Mouse (Mus musculus): ENCODE measurements around the gene Cdh24. TPM values are rescaled to one million over a fixed set of nuclear protein-coding genes. Genes with fewer than 3 reads are reported as not detected.

Cdh24 gene
- polyA plus RNA-seq, 1 experiment from 2014 or later: 10.5 TPM

DNA sequence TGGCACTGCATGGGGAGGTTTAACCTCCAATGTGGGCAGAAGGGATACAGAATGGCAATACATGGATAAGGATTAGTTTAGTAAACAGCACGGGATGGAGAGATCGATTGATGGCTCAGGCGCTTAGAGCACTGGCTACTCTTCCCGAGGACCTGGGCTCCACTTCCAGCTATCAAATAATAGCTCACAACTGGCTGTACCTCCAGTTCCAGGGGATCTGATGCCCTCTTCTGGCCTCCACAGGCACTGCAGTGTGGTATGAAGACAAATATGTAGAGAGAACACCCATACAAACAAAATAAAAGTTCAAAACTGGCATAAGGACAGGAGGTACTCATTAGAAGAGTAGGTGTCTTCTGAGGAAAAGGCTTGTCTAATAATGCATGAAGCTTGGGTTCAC is 28.2 kb upstream of the Cdh24 start:
- H3K4me1 ChIP-seq (replicated peaks; ENCODE audit: control insufficient read depth, insufficient read depth, low read length): no peaks in the 10 kb centered on the region
- no peak overlapping the region for H3K4me3 ChIP-seq (replicated peaks; ENCODE audit: low read length)
- 88% methylated on average over 4 of the region's 4 CpGs for WGBS
- peaks cover 79% of the 10 kb centered on the region for H3K36me3 ChIP-seq (replicated peaks; ENCODE audit: control insufficient read depth, insufficient read depth)
- H3K27ac ChIP-seq: no peak overlapping the region
- no peak overlapping the region for H3K4me2 ChIP-seq (replicated peaks)
- H3K9ac ChIP-seq: no peak overlapping the region
- no peak for DNase-seq (ENCODE audit: low spot score)
- no peaks in the 10 kb centered on the region for H3K27me3 ChIP-seq (ENCODE audit: control insufficient read depth, insufficient read depth, low read length)
- no peak for ATAC-seq (ENCODE audit: low FRiP score)
- no peaks in the 10 kb centered on the region for H3K9me3 ChIP-seq (ENCODE audit: control insufficient read depth, low read length)

GRCm38 (mm10) chr14:54664477-54665222 is 23.5 kb upstream of the Cdh24 start:
- no peaks in the 10 kb centered on the region for H3K9me3 ChIP-seq (ENCODE audit: control insufficient read depth, low read length)
- no peak overlapping the region for H3K4me3 ChIP-seq (replicated peaks; ENCODE audit: low read length)
- H3K4me2 ChIP-seq (replicated peaks): no peak overlapping the region
- H3K27ac ChIP-seq: no peak overlapping the region
- H3K27me3 ChIP-seq (ENCODE audit: control insufficient read depth, insufficient read depth, low read length): no peaks in the 10 kb centered on the region
- H3K36me3 ChIP-seq (replicated peaks; ENCODE audit: control insufficient read depth, insufficient read depth): peaks cover 96% of the 10 kb centered on the region
- H3K4me1 ChIP-seq (replicated peaks; ENCODE audit: control insufficient read depth, insufficient read depth, low read length): no peaks in the 10 kb centered on the region
- ATAC-seq (ENCODE audit: low FRiP score): no peak
- DNase-seq (ENCODE audit: low spot score): no peak
- H3K9ac ChIP-seq: no peak overlapping the region
- 91% methylated on average over 10 of the region's 10 CpGs for WGBS

- H3K9ac ChIP-seq: no peak overlapping the region
- ATAC-seq (ENCODE audit: low FRiP score): no peak
- H3K27ac ChIP-seq: no peak overlapping the region
- no peaks in the 10 kb centered on the region for H3K27me3 ChIP-seq (ENCODE audit: control insufficient read depth, insufficient read depth, low read length)
- no peaks in the 10 kb centered on the region for H3K9me3 ChIP-seq (ENCODE audit: control insufficient read depth, low read length)
- H3K4me1 ChIP-seq (replicated peaks; ENCODE audit: control insufficient read depth, insufficient read depth, low read length): no peaks in the 10 kb centered on the region
- no peak overlapping the region for H3K4me3 ChIP-seq (replicated peaks; ENCODE audit: low read length)
- 86% methylated on average over 2 of the region's 2 CpGs for WGBS
- no peak overlapping the region for H3K4me2 ChIP-seq (replicated peaks)
- peaks cover 99% of the 10 kb centered on the region for H3K36me3 ChIP-seq (replicated peaks; ENCODE audit: control insufficient read depth, insufficient read depth)
- no peak for DNase-seq (ENCODE audit: low spot score)
These were observed 18.8 kb upstream of the Cdh24 start for GRCm38 (mm10) chr14:54660009-54660408.

GRCm38 (mm10) chr14:54653496-54653895 is 12.3 kb upstream of the Cdh24 start:
- Histone ChIP-seq H3K27ac (peak overlapping the region; percentile 91), H3K27me3 (ENCODE audit: control insufficient read depth, insufficient read depth, low read length) (no peaks in the 10 kb centered on the region), H3K36me3 (replicated peaks; ENCODE audit: control insufficient read depth, insufficient read depth) (peaks cover 66% of the 10 kb centered on the region), H3K9me3 (ENCODE audit: control insufficient read depth, low read length) (no peaks in the 10 kb centered on the region), H3K4me1 (replicated peaks; ENCODE audit: control insufficient read depth, insufficient read depth, low read length) (peaks cover 19% of the 10 kb centered on the region), H3K4me2 (replicated peaks) (peak overlapping the region; percentile 93), H3K9ac (peak overlapping the region; percentile 91), H3K4me3 (replicated peaks; ENCODE audit: low read length) (peak overlapping the region; percentile 73)
- 2% methylated on average over 12 of the region's 12 CpGs for WGBS
- peak; percentile 88 for ATAC-seq (ENCODE audit: low FRiP score)
- DNase-seq (ENCODE audit: low spot score): peak; percentile 81

GRCm38 (mm10) chr14:54652787-54653186 is 11.6 kb upstream of the Cdh24 start:
- ATAC-seq (ENCODE audit: low FRiP score): no peak
- Histone ChIP-seq H3K4me2 (replicated peaks) (peak overlapping the region; percentile 93), H3K9me3 (ENCODE audit: control insufficient read depth, low read length) (no peaks in the 10 kb centered on the region), H3K4me1 (replicated peaks; ENCODE audit: control insufficient read depth, insufficient read depth, low read length) (peaks cover 19% of the 10 kb centered on the region), H3K4me3 (replicated peaks; ENCODE audit: low read length) (peak overlapping the region; percentile 73), H3K27me3 (ENCODE audit: control insufficient read depth, insufficient read depth, low read length) (no peaks in the 10 kb centered on the region), H3K9ac (peak overlapping the region; percentile 91), H3K27ac (peak overlapping the region; percentile 91), H3K36me3 (replicated peaks; ENCODE audit: control insufficient read depth, insufficient read depth) (peaks cover 66% of the 10 kb centered on the region)
- WGBS: 2% methylated on average over 7 of the region's 7 CpGs
- DNase-seq (ENCODE audit: low spot score): no peak

GRCm38 (mm10) chr14:54651556-54651955 is 10.4 kb upstream of the Cdh24 start:
- WGBS: 78% methylated on average over 4 of the region's 4 CpGs
- H3K9me3 ChIP-seq (ENCODE audit: control insufficient read depth, low read length): no peaks in the 10 kb centered on the region
- H3K36me3 ChIP-seq (replicated peaks; ENCODE audit: control insufficient read depth, insufficient read depth): peaks cover 66% of the 10 kb centered on the region
- no peak overlapping the region for H3K4me3 ChIP-seq (replicated peaks; ENCODE audit: low read length)
- no peaks in the 10 kb centered on the region for H3K27me3 ChIP-seq (ENCODE audit: control insufficient read depth, insufficient read depth, low read length)
- ATAC-seq (ENCODE audit: low FRiP score) (0 out of 2 replicates have a peak, but pooled peaks have one; percentile 3), DNase-seq (ENCODE audit: low spot score) (no peak)
- H3K27ac ChIP-seq: no peak overlapping the region
- H3K4me1 ChIP-seq (replicated peaks; ENCODE audit: control insufficient read depth, insufficient read depth, low read length): peaks cover 19% of the 10 kb centered on the region
- no peak overlapping the region for H3K9ac ChIP-seq
- H3K4me2 ChIP-seq (replicated peaks): peak overlapping the region; percentile 93

- Histone ChIP-seq H3K27ac (no peak overlapping the region), H3K4me2 (replicated peaks) (peak overlapping the region; percentile 93), H3K9ac (no peak overlapping the region), H3K9me3 (ENCODE audit: control insufficient read depth, low read length) (no peaks in the 10 kb centered on the region), H3K4me3 (replicated peaks; ENCODE audit: low read length) (no peak overlapping the region), H3K27me3 (ENCODE audit: control insufficient read depth, insufficient read depth, low read length) (no peaks in the 10 kb centered on the region), H3K36me3 (replicated peaks; ENCODE audit: control insufficient read depth, insufficient read depth) (peaks cover 66% of the 10 kb centered on the region), H3K4me1 (replicated peaks; ENCODE audit: control insufficient read depth, insufficient read depth, low read length) (peaks cover 19% of the 10 kb centered on the region)
- ATAC-seq (ENCODE audit: low FRiP score) (peak; percentile 34; the same call in 1 of the 2 replicates), DNase-seq (ENCODE audit: low spot score) (peak; percentile 95)
- 67% methylated on average over 23 of the region's 23 CpGs for WGBS
These were observed 9.7 kb upstream of the Cdh24 start for GRCm38 (mm10) chr14:54650621-54651454.

DNA sequence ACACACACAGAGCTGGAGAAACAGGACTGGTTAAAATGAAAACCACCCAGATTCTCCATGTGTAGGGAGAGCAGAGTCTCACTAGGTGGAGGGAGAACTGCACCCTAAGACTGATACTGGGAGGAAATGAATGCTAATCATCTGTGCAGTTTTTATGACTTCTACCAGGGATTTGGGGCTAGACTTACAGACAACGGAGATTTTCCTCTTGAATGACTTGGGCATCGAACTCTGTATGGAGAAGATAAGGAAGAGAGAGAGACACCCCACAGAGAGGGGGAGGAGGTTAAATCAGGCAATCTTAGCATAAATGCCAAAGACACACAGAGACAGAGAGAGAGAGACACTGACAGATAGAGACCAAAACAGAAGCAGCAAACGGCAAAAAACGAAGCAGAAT is 6.7 kb upstream of the Cdh24 start:
- DNase-seq (ENCODE audit: low spot score) (no peak), ATAC-seq (ENCODE audit: low FRiP score) (no peak)
- Histone ChIP-seq H3K9me3 (ENCODE audit: control insufficient read depth, low read length) (no peaks in the 10 kb centered on the region), H3K4me3 (replicated peaks; ENCODE audit: low read length) (no peak overlapping the region), H3K36me3 (replicated peaks; ENCODE audit: control insufficient read depth, insufficient read depth) (peaks cover 84% of the 10 kb centered on the region), H3K4me2 (replicated peaks) (no peak overlapping the region), H3K27ac (no peak overlapping the region), H3K9ac (no peak overlapping the region), H3K27me3 (ENCODE audit: control insufficient read depth, insufficient read depth, low read length) (no peaks in the 10 kb centered on the region), H3K4me1 (replicated peaks; ENCODE audit: control insufficient read depth, insufficient read depth, low read length) (peaks cover 19% of the 10 kb centered on the region)
- WGBS: 82% methylated on average over 4 of the region's 4 CpGs

DNA sequence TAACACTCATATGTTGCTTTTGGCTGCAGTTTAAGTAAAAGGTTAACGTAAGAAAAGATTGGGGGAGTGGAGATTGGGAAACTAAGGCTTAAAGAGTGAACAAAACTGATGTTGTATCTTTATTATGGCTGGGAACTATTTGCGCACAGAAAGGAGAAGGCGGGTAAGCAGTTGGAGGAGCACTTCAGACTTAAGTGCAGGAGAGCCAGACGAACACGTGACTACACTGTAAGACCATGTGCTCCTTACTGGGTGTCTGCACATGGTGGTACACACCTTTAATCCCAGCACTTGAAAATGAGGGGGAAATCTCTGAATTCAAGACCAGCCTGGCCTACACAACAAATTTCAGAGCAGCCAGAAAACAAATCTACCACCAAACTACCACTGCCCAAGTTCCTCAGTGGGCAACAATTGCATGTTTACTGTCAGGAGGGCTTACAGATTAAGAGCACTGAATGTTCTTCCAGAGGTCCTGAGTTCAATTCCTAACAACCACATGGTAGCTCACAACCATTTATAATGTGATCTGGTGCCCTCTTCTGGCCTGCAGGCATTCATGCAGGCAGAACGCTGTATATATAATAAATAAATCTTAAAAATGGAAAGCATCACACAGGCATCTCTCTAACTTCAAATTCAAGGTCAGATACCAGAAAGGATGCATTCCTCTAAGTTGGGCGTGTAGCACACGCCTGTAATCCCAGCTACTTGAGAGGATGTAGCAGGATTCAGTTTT is 5.9 kb upstream of the Cdh24 start:
- peaks cover 92% of the 10 kb centered on the region for H3K36me3 ChIP-seq (replicated peaks; ENCODE audit: control insufficient read depth, insufficient read depth)
- H3K27ac ChIP-seq: no peak overlapping the region
- no peak overlapping the region for H3K4me3 ChIP-seq (replicated peaks; ENCODE audit: low read length)
- no peak for ATAC-seq (ENCODE audit: low FRiP score)
- no peaks in the 10 kb centered on the region for H3K27me3 ChIP-seq (ENCODE audit: control insufficient read depth, insufficient read depth, low read length)
- no peak overlapping the region for H3K9ac ChIP-seq
- H3K9me3 ChIP-seq (ENCODE audit: control insufficient read depth, low read length): no peaks in the 10 kb centered on the region
- no peak for DNase-seq (ENCODE audit: low spot score)
- peaks cover 15% of the 10 kb centered on the region for H3K4me1 ChIP-seq (replicated peaks; ENCODE audit: control insufficient read depth, insufficient read depth, low read length)
- 93% methylated on average over 8 of the region's 8 CpGs for WGBS
- H3K4me2 ChIP-seq (replicated peaks): no peak overlapping the region

Measured in hindbrain, embryonic 14.5 days (tissue).